Mouse (Mus musculus): ENCODE measurements at regions not wholly inside any gene's neighbourhood (a gene's known extent, or its start where the extent isn't known, plus 50 kb on each side); places are given as distances from the start of the nearest gene placed in this dataset.

GRCm38 (mm10) chr8:113250264-113250663, 385.1 kb upstream of the Mon1b start:
- 90% methylated on average over 2 of the region's 2 CpGs for WGBS
- no peak overlapping the region for H3K27ac ChIP-seq (ENCODE audit: low read length)
- H3K36me3 ChIP-seq (ENCODE audit: control insufficient read depth, insufficient read depth, low read length) = no peaks in the 10 kb centered on the region
- no peak for ATAC-seq
- no peak overlapping the region for H3K4me2 ChIP-seq (ENCODE audit: low read length)
- no peaks in the 10 kb centered on the region for H3K9me3 ChIP-seq (replicated peaks; ENCODE audit: control insufficient read depth, low read length, poor library complexity, severe bottlenecking)
- no peak overlapping the region for H3K9ac ChIP-seq (ENCODE audit: low read depth, low read length)
- no peaks in the 10 kb centered on the region for H3K4me1 ChIP-seq (ENCODE audit: control insufficient read depth, insufficient read depth, low read length)
- H3K27me3 ChIP-seq (ENCODE audit: control insufficient read depth, insufficient read depth, low read depth, low read length) = no peaks in the 10 kb centered on the region
- H3K4me3 ChIP-seq (ENCODE audit: low read depth, low read length) = no peak overlapping the region

DNA sequence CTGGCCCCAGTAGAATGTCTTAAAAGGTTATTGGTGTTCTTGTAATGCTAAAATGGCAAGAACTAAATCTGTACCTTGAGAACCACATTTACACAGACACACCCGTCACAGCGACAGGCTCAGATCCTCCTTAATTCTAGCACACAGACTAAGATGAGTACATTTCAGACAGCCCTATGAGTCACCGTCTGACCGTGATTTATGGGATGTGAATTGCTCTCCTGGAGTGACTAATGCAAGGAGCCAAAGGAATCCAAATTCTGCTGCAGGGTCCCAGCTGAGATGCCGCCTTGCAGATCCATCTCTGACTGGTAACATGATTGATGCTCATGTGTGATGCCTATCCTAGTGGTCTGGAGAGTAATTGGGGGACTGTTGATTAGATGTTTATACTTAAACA, 381.3 kb upstream of the Mon1b start:
- H3K4me1 ChIP-seq (ENCODE audit: control insufficient read depth, insufficient read depth, low read length) = no peaks in the 10 kb centered on the region
- H3K27ac ChIP-seq (ENCODE audit: low read length) = no peak overlapping the region
- no peaks in the 10 kb centered on the region for H3K27me3 ChIP-seq (ENCODE audit: control insufficient read depth, insufficient read depth, low read depth, low read length)
- H3K9me3 ChIP-seq (replicated peaks; ENCODE audit: control insufficient read depth, low read length, poor library complexity, severe bottlenecking) = no peaks in the 10 kb centered on the region
- H3K4me2 ChIP-seq (ENCODE audit: low read length) = no peak overlapping the region
- no peak overlapping the region for H3K4me3 ChIP-seq (ENCODE audit: low read depth, low read length)
- no peak for ATAC-seq
- 87% methylated on average over 5 of the region's 5 CpGs for WGBS
- H3K36me3 ChIP-seq (ENCODE audit: control insufficient read depth, insufficient read depth, low read length) = no peaks in the 10 kb centered on the region
- H3K9ac ChIP-seq (ENCODE audit: low read depth, low read length) = no peak overlapping the region

DNA sequence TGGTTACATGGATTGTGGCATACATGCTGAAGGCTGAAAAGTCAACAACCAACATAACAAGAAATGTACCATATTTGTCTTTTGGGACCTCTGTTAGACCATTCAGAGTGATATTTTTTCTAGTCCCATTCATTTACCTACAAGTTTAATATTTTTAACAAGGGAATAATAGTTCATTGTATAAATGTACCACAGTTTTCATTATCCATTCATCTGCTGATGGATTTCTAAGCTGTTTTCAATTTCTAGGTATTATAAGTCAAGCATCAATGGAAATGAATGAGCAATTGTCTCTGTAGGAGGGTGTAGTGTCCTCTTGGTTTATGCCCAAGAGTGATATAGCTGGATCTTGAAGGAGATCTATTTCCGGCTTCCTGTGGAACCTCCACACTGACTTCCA, 375.9 kb upstream of the Mon1b start:
- 96% methylated on average over 1 of the region's 1 CpGs for WGBS
- H3K27me3 ChIP-seq (ENCODE audit: control insufficient read depth, insufficient read depth, low read depth, low read length) = no peaks in the 10 kb centered on the region
- no peaks in the 10 kb centered on the region for H3K9me3 ChIP-seq (replicated peaks; ENCODE audit: control insufficient read depth, low read length, poor library complexity, severe bottlenecking)
- no peak for ATAC-seq
- no peaks in the 10 kb centered on the region for H3K36me3 ChIP-seq (ENCODE audit: control insufficient read depth, insufficient read depth, low read length)
- H3K9ac ChIP-seq (ENCODE audit: low read depth, low read length) = no peak overlapping the region
- peaks cover 2% of the 10 kb centered on the region; the same call in 1 of the 2 replicates for H3K4me1 ChIP-seq (ENCODE audit: control insufficient read depth, insufficient read depth, low read length)
- no peak overlapping the region for H3K4me3 ChIP-seq (ENCODE audit: low read depth, low read length)
- no peak overlapping the region for H3K4me2 ChIP-seq (ENCODE audit: low read length)
- no peak overlapping the region for H3K27ac ChIP-seq (ENCODE audit: low read length)

GRCm38 (mm10) chr8:113263296-113263695, 372.1 kb upstream of the Mon1b start:
- H3K4me2 ChIP-seq (ENCODE audit: low read length) = no peak overlapping the region
- 43% methylated on average over 3 of the region's 3 CpGs for WGBS
- H3K9me3 ChIP-seq (replicated peaks; ENCODE audit: control insufficient read depth, low read length, poor library complexity, severe bottlenecking) = no peaks in the 10 kb centered on the region
- H3K27me3 ChIP-seq (ENCODE audit: control insufficient read depth, insufficient read depth, low read depth, low read length) = no peaks in the 10 kb centered on the region
- no peaks in the 10 kb centered on the region for H3K36me3 ChIP-seq (ENCODE audit: control insufficient read depth, insufficient read depth, low read length)
- no peak overlapping the region for H3K27ac ChIP-seq (ENCODE audit: low read length)
- H3K4me1 ChIP-seq (ENCODE audit: control insufficient read depth, insufficient read depth, low read length) = peaks cover 2% of the 10 kb centered on the region; the same call in 1 of the 2 replicates
- H3K9ac ChIP-seq (ENCODE audit: low read depth, low read length) = no peak overlapping the region
- no peak overlapping the region for H3K4me3 ChIP-seq (ENCODE audit: low read depth, low read length)
- no peak for ATAC-seq

- no peak overlapping the region for H3K4me2 ChIP-seq (ENCODE audit: low read length)
- no peaks in the 10 kb centered on the region for H3K36me3 ChIP-seq (ENCODE audit: control insufficient read depth, insufficient read depth, low read length)
- no peaks in the 10 kb centered on the region for H3K9me3 ChIP-seq (replicated peaks; ENCODE audit: control insufficient read depth, low read length, poor library complexity, severe bottlenecking)
- WGBS = 91% methylated on average over 4 of the region's 4 CpGs
- H3K27ac ChIP-seq (ENCODE audit: low read length) = no peak overlapping the region
- H3K4me1 ChIP-seq (ENCODE audit: control insufficient read depth, insufficient read depth, low read length) = no peaks in the 10 kb centered on the region
- no peak overlapping the region for H3K9ac ChIP-seq (ENCODE audit: low read depth, low read length)
- no peaks in the 10 kb centered on the region for H3K27me3 ChIP-seq (ENCODE audit: control insufficient read depth, insufficient read depth, low read depth, low read length)
- ATAC-seq = no peak
- H3K4me3 ChIP-seq (ENCODE audit: low read depth, low read length) = no peak overlapping the region
Observed at GRCm38 (mm10) chr8:113271262-113271661, 364.1 kb upstream of the Mon1b start.

DNA sequence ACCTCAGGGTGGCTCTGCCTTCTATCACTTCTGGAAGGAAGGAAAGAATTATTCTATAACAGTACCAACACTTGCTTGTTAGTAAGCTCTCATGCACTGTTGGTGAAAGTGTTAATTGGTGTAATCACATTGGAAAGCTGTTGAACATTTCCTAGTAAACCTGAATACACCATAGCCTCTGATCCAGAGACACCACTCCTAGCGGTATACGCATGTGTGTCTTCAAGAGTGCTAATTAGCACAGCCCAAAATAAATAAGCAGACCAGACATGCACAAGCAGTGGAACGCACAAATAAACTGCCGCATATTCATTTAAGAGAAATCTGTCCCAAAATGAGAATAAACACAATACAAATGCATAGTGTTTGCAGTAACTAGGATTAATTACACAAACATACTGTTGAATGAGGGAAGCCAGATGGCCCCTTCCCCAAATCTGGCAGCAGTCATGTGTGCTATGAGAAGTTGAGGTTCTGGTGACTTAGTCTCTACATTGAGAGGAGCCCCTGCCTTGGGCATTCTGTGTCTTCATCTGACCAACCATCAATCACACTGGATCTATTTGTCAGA, 335.0 kb upstream of the Mon1b start:
- no peaks in the 10 kb centered on the region for H3K9me3 ChIP-seq (replicated peaks; ENCODE audit: control insufficient read depth, low read length, poor library complexity, severe bottlenecking)
- H3K4me2 ChIP-seq (ENCODE audit: low read length) = no peak overlapping the region
- 86% methylated on average over 4 of the region's 4 CpGs for WGBS
- no peak for ATAC-seq
- H3K9ac ChIP-seq (ENCODE audit: low read depth, low read length) = no peak overlapping the region
- H3K36me3 ChIP-seq (ENCODE audit: control insufficient read depth, insufficient read depth, low read length) = no peaks in the 10 kb centered on the region
- no peaks in the 10 kb centered on the region for H3K27me3 ChIP-seq (ENCODE audit: control insufficient read depth, insufficient read depth, low read depth, low read length)
- no peak overlapping the region for H3K27ac ChIP-seq (ENCODE audit: low read length)
- no peaks in the 10 kb centered on the region for H3K4me1 ChIP-seq (ENCODE audit: control insufficient read depth, insufficient read depth, low read length)
- H3K4me3 ChIP-seq (ENCODE audit: low read depth, low read length) = no peak overlapping the region

DNA sequence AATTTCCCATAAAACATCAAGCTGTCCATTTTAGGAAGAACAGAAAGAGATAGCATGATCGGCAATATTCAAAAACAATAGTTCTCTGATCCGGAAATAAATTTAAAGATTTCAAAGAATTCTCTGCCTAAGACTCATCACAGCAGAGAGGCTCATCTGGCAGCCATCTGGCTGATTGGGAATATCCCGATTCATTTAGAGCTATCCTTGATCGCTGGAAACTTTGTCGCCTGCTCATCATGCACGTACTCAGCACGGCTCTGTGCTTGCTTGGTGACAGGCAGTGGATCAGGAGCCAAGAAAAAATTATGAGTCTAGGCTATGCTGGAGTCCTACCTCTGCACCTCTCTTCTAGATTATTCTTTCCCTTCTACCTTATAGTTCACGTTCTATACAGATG, 332.0 kb upstream of the Mon1b start:
- ATAC-seq = no peak
- no peak overlapping the region for H3K27ac ChIP-seq (ENCODE audit: low read length)
- H3K4me1 ChIP-seq (ENCODE audit: control insufficient read depth, insufficient read depth, low read length) = no peaks in the 10 kb centered on the region
- H3K4me3 ChIP-seq (ENCODE audit: low read depth, low read length) = no peak overlapping the region
- H3K27me3 ChIP-seq (ENCODE audit: control insufficient read depth, insufficient read depth, low read depth, low read length) = no peaks in the 10 kb centered on the region
- no peaks in the 10 kb centered on the region for H3K9me3 ChIP-seq (replicated peaks; ENCODE audit: control insufficient read depth, low read length, poor library complexity, severe bottlenecking)
- WGBS = 77% methylated on average over 8 of the region's 8 CpGs
- H3K9ac ChIP-seq (ENCODE audit: low read depth, low read length) = no peak overlapping the region
- H3K4me2 ChIP-seq (ENCODE audit: low read length) = no peak overlapping the region
- H3K36me3 ChIP-seq (ENCODE audit: control insufficient read depth, insufficient read depth, low read length) = no peaks in the 10 kb centered on the region

DNA sequence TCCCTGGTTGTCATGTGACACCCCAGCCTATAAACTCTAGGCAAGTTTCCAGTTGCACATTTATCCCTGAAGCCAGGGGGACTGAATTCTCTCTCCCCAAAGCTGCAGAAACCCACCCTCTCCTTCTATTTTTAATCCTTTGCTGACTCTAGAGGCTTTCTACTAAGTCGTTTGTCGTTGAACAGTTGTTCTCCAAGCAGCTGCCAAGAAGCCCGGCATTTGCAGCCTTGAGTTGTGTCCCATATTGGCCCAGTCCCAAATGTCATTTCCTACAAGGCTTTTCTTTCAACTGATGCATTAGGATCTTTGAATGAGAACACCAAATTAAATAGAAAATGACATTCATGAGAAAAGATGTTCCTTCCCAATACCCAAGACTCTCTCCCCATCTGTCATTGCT, 318.2 kb upstream of the Mon1b start:
- WGBS = 53% methylated on average over 3 of the region's 3 CpGs
- H3K4me2 ChIP-seq (ENCODE audit: low read length) = no peak overlapping the region
- no peaks in the 10 kb centered on the region for H3K36me3 ChIP-seq (ENCODE audit: control insufficient read depth, insufficient read depth, low read length)
- H3K27me3 ChIP-seq (ENCODE audit: control insufficient read depth, insufficient read depth, low read depth, low read length) = no peaks in the 10 kb centered on the region
- no peaks in the 10 kb centered on the region for H3K4me1 ChIP-seq (ENCODE audit: control insufficient read depth, insufficient read depth, low read length)
- no peaks in the 10 kb centered on the region for H3K9me3 ChIP-seq (replicated peaks; ENCODE audit: control insufficient read depth, low read length, poor library complexity, severe bottlenecking)
- H3K4me3 ChIP-seq (ENCODE audit: low read depth, low read length) = no peak overlapping the region
- H3K9ac ChIP-seq (ENCODE audit: low read depth, low read length) = no peak overlapping the region
- H3K27ac ChIP-seq (ENCODE audit: low read length) = no peak overlapping the region
- no peak for ATAC-seq

GRCm38 (mm10) chr8:113331576-113331975, 303.8 kb upstream of the Mon1b start:
- Histone ChIP-seq H3K4me1 (ENCODE audit: control insufficient read depth, insufficient read depth, low read length) (no peaks in the 10 kb centered on the region), H3K9me3 (replicated peaks; ENCODE audit: control insufficient read depth, low read length, poor library complexity, severe bottlenecking) (no peaks in the 10 kb centered on the region), H3K4me2 (ENCODE audit: low read length) (no peak overlapping the region), H3K27me3 (ENCODE audit: control insufficient read depth, insufficient read depth, low read depth, low read length) (no peaks in the 10 kb centered on the region), H3K27ac (ENCODE audit: low read length) (no peak overlapping the region), H3K9ac (ENCODE audit: low read depth, low read length) (no peak overlapping the region), H3K4me3 (ENCODE audit: low read depth, low read length) (no peak overlapping the region), H3K36me3 (ENCODE audit: control insufficient read depth, insufficient read depth, low read length) (no peaks in the 10 kb centered on the region)
- ATAC-seq = no peak
- 66% methylated on average over 6 of the region's 6 CpGs for WGBS

All from midbrain, embryonic 16.5 days (tissue).